Mouse (Mus musculus): ENCODE measurements around the gene Rpl38.

Gene Rpl38

GRCm38 (mm10) chr11:114702996-114703361 is 34.7 kb downstream of the Rpl38 start:
- no peak for DNase-seq (ENCODE audit: low spot score in 2 of 2)

- DNase-seq (ENCODE audit: low spot score in 2 of 2) = peak; percentile 57 to 64
These were observed 36.0 kb downstream of the Rpl38 start for GRCm38 (mm10) chr11:114704071-114704913.

- DNase-seq (ENCODE audit: low spot score in 2 of 2) = no peak
These were observed 38.0 kb downstream of the Rpl38 start for GRCm38 (mm10) chr11:114706358-114706757.

GRCm38 (mm10) chr11:114711393-114711792 is 43.1 kb downstream of the Rpl38 start:
- DNase-seq (ENCODE audit: low spot score in 2 of 2) = no peak

- DNase-seq (ENCODE audit: low spot score in 2 of 2) = no peak
These were observed 43.5 kb downstream of the Rpl38 start for GRCm38 (mm10) chr11:114711861-114712260.

- DNase-seq (ENCODE audit: low spot score in 2 of 2) = no peak
These were observed 46.2 kb downstream of the Rpl38 start for GRCm38 (mm10) chr11:114714526-114714925.

- no peak for DNase-seq (ENCODE audit: low spot score in 2 of 2)
These were observed 47.2 kb downstream of the Rpl38 start for GRCm38 (mm10) chr11:114715531-114715930.

- DNase-seq (ENCODE audit: low spot score in 2 of 2) = no peak
These were observed 52.2 kb downstream of the Rpl38 start for GRCm38 (mm10) chr11:114720535-114720934.
